Mouse (Mus musculus) brown adipose tissue, adult 24 weeks (tissue): ENCODE measurements around the gene A430078G23Rik. TPM values are rescaled to one million over a fixed set of nuclear protein-coding genes. Genes with fewer than 3 reads are reported as not detected.
A peak's percentile ranks its signal among the peaks of the same experiment; 100 is the strongest.
"Not testable (repeated sequence)": the region's sequence is repeated elsewhere in the genome, so short reads cannot be mapped to it uniquely, and the experiment has no call there.

ENCODE experiments used
- H3K27ac ChIP-seq: fragments of 200-500 bp; replicated peaks from 2 replicates; pipeline ENCODE4 v1.5.1; 2012; ENCODE audit warnings: low read depth, mild to moderate bottlenecking, low read length
- H3K4me1 ChIP-seq: fragments of 200-500 bp; 2 replicates; pipeline ENCODE4 v1.6.1; 2012; ENCODE audit warnings: low read length, mixed read lengths; ENCODE audit not compliant: control insufficient read depth, insufficient read depth, insufficient read length
- H3K4me3 ChIP-seq: fragments of 200-500 bp; 2 replicates; pipeline ENCODE4 v1.5.1; 2012; ENCODE audit warnings: low read depth, mild to moderate bottlenecking, low read length, moderate library complexity; ENCODE audit not compliant: insufficient read depth
- polyA plus RNA-seq: library from polyadenylated mRNA; stranded (reverse); fragments of >200 nt; gene quantifications from 2 replicates; pipeline ENCODE4 v1.2.4, GENCODE M21; 2012; ENCODE audit not compliant: missing spikeins, insufficient read depth, insufficient read length

Gene A430078G23Rik
- polyA plus RNA-seq, 1 experiment, result not detected

DNA sequence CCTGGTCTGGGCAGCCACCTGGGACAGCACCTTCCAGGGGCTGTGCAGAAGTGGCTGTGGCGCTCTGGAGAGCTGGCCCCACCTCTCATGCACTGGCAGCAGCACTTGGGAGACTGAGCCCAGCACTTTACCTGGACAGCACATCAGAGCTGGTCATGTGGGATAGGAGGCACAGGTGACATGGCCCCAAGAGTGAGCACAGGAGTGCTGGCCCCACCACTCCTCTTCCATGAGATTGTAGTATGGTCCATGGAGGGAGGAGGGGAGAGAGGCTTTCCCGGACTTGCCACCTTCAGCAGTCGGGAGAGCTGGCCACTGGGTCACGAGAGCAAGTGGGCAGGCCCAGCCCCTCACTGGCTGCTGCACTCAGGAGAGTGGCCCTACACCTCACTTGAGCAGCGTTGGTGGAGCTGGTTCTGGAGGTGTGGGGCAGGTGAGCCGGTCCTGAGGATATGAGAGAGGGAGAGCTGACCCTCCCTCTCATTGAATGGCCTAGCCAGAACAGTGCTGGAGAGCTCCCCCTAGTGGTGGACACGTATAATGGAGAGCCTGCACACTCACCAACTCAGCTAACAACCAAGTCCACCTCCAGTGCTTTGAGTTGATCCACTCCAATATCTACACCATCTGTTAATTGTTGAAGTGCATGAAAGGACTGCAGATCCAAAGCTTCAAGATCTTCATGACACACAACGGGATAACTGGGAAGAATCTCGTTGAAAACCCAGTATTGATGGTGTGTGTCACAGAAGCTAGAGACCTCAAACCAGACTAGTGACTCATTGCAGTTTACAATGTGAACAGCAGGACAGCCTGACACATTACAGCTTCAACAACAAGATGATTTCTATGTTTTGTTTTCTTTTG is 16.3 kb upstream of the A430078G23Rik start:
- no peak overlapping the region for H3K4me3 ChIP-seq
- H3K4me1 ChIP-seq, result no peaks in the 10 kb centered on the region
- H3K27ac ChIP-seq, result no peak overlapping the region

DNA sequence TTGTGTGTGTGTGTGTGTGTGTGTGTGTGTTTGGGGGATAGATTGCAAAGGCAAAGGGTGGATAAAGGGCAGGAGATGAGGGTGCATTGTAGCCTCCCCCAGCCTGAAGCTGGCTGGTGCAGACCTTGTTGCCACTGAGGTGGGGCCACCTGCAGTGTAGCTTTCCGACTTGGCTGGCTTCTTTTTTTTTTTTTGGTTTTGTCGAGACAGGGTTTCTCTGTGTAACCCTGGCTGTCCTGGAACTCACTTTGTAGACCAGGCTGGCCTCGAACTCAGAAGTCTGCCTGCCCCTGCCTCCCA is 15.7 kb upstream of the A430078G23Rik start:
- H3K27ac ChIP-seq, H3K4me1 ChIP-seq, H3K4me3 ChIP-seq: not testable (repeated sequence)

DNA sequence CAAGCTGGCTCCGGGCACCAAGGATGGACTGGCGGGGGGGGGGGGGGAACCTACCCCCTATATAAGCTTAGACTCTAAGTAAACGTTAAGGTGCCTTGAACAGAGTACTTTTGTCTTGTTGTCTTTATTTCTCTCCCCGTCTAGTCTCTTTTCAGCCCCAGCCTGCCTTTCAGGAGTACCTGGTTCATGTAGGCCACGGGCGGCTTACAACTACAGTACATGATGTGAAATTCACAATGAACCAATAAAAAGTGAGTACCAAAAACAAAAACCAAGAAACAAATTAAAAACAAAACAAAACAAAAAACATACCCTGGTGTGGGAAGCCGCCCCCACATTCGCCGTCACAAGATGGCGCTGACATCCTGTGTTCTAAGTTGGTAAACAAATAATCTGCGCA is 15.2 kb upstream of the A430078G23Rik start:
- H3K27ac ChIP-seq, result no peak overlapping the region
- no peak overlapping the region for H3K4me3 ChIP-seq
- no peaks in the 10 kb centered on the region for H3K4me1 ChIP-seq

DNA sequence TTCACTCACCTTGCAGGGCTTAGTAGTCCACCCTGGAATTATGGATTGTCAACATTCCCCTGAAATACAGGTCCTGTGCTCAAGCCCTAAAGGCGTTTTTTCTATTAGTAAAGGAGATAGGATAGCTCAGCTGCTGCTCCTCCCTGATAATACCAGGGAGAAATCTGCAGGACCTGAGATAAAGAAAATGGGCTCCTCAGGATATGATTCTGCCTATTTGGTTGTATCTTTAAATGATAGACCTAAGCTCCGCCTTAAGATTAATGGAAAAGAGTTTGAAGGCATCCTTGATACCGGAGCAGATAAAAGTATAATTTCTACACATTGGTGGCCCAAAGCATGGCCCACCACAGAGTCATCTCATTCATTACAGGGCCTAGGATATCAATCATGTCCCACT is 12.5 kb upstream of the A430078G23Rik start:
- H3K4me3 ChIP-seq, H3K27ac ChIP-seq, H3K4me1 ChIP-seq: not testable (repeated sequence)

DNA sequence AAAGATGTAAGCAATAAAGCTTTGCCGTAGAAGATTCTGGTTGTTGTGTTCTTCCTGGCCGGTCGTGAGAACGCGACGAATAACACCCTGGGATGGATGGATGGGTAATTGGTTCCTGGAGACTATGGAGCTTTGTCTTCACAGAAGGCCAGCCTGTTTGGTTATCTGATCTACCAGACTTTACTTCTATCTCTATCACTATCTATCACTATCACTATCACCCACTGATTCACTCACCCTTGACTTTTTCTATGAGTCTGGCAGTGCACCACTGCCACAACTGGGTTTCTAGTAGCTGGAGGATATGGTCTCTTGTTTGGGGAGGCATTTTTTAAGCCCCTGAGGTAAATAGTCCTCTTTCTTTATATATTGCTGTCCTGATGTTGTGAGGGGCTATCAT is 7.9 kb upstream of the A430078G23Rik start:
- Histone ChIP-seq H3K4me1 (no peaks in the 10 kb centered on the region), H3K4me3 (no peak overlapping the region), H3K27ac (no peak overlapping the region)

DNA sequence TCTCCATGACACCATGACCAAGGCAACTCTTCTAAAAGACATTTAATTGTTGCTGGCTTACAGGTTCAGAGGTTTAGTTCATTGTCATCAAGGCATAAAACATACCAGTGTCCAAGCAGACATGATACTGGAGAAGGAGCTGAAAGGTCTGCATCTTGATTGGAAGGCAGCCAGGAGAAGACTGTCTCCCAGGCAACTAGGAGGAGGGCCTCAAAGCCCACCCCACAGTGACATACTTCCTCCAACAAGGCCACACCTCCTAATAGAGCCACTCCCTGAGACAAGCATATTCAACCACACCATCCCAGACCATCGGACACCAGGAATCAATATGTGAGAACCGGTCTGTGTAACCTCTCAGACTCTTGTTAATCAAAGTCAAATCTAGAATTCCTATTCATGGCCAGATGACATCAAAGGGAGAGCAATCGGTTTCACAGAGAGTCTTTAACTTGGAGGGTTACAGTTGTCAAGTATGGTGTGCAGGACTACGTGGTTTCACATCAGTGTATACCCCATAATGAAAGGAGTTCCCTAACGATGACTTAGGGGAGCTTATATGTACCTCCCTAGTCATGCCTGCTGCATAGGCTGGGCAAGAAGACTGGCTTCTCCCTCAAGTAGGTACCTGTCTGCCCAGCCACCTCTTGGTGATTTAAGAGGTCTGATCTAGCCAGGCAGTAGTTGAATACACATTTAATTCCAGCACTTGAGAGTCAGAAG is 6.4 kb upstream of the A430078G23Rik start:
- H3K4me1 ChIP-seq, result no peaks in the 10 kb centered on the region
- no peak overlapping the region for H3K27ac ChIP-seq
- no peak overlapping the region for H3K4me3 ChIP-seq

DNA sequence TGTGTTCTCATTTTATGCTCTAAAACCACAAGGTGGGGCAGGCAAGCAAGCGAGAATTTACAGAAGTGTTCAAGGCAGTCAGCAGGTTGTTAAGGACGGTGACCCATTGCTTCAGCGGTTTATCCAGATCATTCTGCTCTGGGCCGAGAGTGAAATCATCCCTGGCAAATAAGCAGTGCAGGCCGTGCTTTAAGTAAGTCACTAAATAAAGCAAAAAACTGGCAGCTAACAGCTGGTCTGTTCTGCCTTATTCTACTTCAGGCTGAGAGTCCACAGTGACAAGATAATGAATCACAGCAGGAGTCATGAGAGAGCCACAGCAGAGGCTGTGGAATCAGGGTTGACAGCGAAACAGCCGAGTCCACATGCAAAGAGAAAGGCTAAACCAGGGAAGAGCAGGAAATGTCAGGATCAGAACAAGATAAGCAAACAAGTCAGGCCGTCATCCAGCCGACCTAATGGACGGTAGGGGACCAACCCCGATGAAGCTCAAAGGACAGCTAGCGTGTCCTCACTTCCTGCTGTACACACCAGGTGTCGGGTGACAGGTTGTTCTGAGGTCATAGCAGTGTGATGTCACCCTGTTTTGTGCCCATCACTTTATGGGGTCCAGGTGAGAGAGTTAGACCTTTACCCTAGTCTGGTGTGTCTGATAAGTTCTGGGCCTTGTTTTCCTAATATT is 4.9 kb upstream of the A430078G23Rik start:
- H3K4me1 ChIP-seq, result no peaks in the 10 kb centered on the region
- no peak overlapping the region for H3K27ac ChIP-seq
- H3K4me3 ChIP-seq, result no peak overlapping the region

DNA sequence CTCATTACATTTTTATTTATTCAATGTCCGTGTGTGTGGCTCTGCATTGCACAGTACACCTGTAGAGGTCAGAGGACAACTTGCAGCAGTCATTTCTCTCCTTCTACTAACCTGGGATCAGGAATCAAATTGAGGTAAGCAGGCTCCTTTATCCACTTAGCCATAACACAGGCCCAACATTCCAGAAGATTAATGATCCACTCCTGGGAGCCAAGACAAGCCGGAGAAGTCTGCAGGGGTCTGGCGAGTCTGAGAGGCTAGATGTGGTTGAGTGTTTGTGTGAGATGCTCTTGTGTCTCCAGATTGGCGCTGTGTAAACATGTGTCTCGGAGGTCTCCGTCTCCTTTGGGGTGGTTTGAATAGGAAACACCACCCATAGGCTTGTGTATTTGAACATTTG is 2.5 kb upstream of the A430078G23Rik start:
- H3K27ac ChIP-seq, result no peak overlapping the region
- H3K4me1 ChIP-seq, result no peaks in the 10 kb centered on the region

DNA sequence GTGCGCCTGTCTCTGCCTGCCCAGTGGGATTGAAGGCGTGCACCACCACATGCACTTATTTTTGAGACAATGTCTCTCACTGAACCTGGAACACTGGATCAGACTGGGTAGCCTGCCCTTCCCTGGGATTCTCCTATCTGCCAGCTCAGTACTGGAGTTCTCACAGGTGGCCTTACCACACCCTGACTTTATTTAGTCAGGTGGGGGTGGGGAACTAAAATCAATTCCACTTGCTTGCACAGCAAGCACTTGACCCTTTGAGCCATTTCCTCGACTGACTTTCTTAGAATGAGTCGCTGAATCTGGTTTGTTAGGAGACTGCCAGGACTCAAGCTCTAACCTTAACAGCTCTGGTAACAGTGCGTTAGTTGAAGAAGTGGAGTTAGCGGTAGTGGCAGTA is 500 bp upstream of the A430078G23Rik start:
- Histone ChIP-seq H3K4me1 (no peaks in the 10 kb centered on the region), H3K27ac (no peak overlapping the region), H3K4me3 (no peak overlapping the region)

More for the DNA sequence above, 2.5 kb upstream of the A430078G23Rik start:
- H3K4me3 ChIP-seq, result no peak overlapping the region

DNA sequence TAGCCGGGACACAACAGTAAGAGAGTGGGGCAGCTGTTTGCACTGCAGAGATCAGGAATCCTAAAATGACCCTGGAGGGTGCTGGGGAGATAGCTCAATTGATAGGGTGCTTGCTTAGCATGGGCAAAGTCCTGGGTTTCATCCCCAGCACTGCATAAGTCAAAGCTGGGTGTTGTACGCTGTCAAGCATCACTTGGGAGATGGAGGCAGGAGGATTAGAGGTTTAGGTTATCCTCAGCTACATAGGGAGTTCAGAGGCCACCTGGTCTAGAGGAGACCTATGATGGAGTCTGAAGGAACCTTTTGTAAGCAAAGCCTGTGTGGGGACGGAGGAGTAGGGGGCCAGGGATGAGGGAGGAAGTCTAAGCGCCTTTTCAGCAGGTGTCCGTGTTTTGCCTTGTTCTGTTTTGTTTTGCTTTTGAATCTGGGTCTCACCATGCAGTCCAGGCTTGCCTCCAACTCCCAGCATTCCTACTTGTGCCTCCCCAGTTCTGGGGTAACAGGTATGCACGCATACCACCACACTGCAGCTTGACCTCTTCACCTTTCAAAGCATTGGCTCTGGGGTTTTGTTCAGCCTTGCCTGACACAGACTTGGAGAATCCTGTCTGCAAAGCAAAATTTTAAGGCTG is 712 bp downstream of the A430078G23Rik start:
- Histone ChIP-seq H3K27ac (0 out of 2 replicates have a peak overlapping the region, but pooled peaks have one; percentile 3), H3K4me3 (peak overlapping the region; percentile 1; the same call in 1 of the 2 replicates), H3K4me1 (no peaks in the 10 kb centered on the region)

DNA sequence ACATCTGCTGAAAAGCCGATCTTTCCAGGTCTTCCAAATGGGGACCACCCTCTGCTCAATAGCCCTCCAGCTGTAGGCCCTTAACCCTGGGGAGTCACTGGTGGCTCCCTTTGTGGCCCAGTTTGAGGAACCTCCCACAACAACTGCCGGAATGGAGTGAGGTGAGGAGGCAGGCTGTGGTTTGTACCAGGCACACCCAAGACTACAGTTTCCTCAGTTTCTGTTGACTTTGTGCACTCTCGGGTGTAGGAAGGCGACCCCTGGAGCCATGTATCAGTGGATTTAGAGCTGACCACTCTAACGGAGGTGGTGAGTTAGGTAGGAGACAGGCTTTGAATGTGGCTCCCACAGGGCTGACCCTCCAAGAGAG is 1.2 kb downstream of the A430078G23Rik start:
- Histone ChIP-seq H3K27ac (no peak overlapping the region), H3K4me3 (no peak overlapping the region), H3K4me1 (no peaks in the 10 kb centered on the region)

DNA sequence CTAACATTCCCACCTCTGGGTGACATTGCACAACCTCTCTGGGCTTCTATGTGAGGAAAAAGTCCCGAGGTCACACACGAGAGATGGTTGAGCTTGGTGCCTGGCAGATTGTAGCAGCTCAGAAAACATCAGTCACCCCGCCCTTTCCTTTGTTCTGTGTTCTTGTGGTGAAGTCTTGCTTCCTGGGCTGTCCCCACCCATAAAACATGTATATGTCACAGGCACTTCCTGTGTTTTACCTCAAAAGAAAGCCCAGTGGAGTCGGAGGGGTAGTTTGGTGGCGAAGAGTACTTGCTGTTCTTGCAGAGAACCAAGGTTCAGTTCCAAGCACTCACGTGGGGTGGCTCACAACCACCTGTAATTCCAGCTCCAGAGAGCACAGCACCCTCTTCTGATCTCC is 2.4 kb downstream of the A430078G23Rik start:
- Histone ChIP-seq H3K27ac (no peak overlapping the region), H3K4me1 (no peaks in the 10 kb centered on the region), H3K4me3 (no peak overlapping the region)

DNA sequence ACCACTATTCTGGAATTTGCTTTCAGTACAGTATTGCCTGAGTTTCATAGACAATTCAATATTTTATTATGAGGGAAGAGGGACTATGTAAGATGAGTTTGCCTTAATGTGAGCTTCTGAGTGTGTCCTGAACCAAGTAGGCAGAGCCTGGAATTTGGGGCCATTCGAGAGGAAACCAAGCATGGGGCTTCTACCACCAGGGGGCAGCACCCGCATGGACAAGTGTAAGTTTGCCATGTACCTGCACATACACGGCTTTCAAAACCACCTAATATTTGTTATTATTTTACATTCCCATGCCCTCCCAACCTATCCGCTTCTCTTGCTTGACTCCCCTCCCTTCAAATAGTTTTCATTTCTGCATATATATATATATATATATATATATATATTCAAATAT is 4.8 kb downstream of the A430078G23Rik start:
- Histone ChIP-seq H3K27ac (no peak overlapping the region), H3K4me3 (no peak overlapping the region), H3K4me1 (no peaks in the 10 kb centered on the region)

DNA sequence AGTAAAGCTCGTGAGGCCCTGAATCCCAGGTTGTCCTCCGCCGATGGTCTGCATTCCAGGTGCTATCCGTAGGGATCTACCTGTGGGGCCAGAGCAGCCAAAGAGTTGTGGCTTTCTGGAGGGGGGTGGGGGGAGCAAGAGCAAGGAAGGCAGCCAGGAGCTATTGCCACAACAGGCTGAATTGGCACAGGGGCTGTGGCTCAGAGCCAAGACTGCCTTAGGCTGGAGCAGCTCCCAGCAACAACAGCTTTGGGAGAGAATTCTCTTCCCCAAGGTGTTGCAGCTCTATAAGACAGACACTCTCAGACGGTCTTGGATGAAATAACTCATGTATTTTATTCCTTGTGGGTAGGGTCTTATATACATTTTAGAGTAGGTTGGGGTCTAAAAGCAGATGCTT is 13.9 kb downstream of the A430078G23Rik start:
- Histone ChIP-seq H3K27ac (no peak overlapping the region), H3K4me3 (no peak overlapping the region), H3K4me1 (no peaks in the 10 kb centered on the region)

DNA sequence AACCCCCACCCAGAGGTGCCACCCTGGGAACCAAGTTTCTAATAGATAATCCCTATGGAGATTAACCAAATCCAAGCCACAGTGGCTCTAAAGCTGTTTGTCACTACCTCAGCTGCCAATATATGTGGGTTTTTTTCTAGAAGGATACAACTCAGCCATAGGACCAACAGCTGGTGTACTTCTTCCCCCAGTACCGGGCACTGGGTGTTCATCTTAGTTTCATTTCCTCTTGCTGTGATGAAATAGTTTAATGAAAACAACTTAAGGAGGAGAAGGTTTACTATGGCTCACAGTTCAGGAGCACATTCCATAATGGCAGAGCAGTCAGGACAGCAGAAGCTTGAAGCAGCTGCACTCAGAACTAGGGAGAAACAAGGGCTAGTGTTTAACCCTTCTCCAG is 14.9 kb downstream of the A430078G23Rik start:
- Histone ChIP-seq H3K4me1 (no peaks in the 10 kb centered on the region), H3K4me3 (no peak overlapping the region), H3K27ac (no peak overlapping the region)
